Mouse (Mus musculus) granulocyte monocyte progenitor cell, adult 5-6 weeks (primary cell): Measurements from ENCODE around the gene Senp6. TPM values are rescaled to one million over a fixed set of nuclear protein-coding genes. Genes with fewer than 3 reads are reported as not detected.

ENCODE experiments used
- ATAC-seq: replicated peaks from 2 replicates; pipeline ENCODE4 v1.8.0; 2016; ENCODE audit warnings: mild to moderate bottlenecking, moderate TSS enrichment, inconsistent platforms; ENCODE audit not compliant: poor library complexity, severe bottlenecking
- total RNA-seq, 2 experiments: library from RNA; stranded (forward) in 1 of 2; stranded (reverse) in 1 of 2; fragments of 200-712, 200-1000 nt in 1 of 2; fragments of >200 nt in 1 of 2; fragmentation: Nextera tagmentation in 1 of 2; gene quantifications; 2 replicates each; pipeline ENCODE4 v1.2.3; 2014 to 2017

Gene Senp6
- total RNA-seq, 2 experiments from 2014 or later: 111 to 186 TPM

DNA sequence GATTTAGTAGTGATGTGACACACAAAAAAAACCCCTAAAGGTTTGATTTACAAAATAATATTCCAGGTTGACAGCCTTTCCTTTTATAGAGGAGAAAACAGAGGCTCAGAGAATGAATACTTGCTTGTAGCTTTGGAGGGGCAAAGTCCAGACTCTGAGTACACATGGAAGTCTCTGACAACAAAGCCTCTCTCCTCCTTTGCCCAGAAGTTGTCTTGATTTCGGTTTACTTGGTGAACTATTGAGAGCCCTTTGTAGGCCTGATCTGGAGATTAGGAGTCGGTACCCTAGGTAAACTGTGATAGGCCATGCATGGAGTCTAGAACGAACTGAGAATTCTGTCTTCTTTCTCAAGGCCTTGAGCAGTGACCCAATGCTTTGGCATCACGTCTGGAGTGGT, 100.4 kb downstream of the Senp6 start:
- no peak for ATAC-seq

DNA sequence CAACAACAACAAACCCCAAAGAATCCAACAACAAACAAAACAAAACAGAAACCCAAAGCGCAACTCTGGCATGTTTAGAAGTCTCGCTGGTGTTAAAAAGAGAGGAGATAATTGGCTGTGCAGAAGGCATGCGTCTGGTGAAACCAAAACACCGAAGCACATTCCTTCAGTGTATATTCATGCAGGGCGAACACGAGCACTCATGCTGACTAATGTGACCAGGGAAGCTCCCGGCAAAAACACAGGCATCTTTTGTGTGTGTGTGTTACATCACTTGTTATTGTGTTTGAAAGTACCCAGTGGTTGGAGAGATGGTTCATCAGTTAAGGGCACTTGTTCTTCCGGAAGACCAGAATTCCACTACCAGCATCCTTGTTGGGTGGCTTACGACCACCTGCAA, 102.8 kb downstream of the Senp6 start:
- no peak for ATAC-seq

DNA sequence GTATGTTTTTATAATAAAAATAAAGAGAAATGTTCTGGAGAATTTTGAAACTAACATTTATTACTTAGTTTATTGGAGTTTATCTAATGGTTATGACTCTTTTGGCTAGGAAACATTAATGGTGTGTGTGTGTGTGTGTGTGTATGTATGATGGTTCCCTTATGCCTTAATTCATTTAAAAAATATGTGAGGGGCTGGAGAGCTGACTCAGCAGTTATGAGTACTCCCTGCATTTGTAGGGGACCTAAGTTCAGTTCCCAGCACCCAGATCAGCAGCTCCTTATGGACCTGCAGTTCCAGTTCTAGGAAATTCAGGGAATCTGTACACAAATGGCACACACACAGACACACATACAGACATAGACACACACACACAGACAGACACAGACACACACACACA, 104.5 kb downstream of the Senp6 start:
- no peak for ATAC-seq

DNA sequence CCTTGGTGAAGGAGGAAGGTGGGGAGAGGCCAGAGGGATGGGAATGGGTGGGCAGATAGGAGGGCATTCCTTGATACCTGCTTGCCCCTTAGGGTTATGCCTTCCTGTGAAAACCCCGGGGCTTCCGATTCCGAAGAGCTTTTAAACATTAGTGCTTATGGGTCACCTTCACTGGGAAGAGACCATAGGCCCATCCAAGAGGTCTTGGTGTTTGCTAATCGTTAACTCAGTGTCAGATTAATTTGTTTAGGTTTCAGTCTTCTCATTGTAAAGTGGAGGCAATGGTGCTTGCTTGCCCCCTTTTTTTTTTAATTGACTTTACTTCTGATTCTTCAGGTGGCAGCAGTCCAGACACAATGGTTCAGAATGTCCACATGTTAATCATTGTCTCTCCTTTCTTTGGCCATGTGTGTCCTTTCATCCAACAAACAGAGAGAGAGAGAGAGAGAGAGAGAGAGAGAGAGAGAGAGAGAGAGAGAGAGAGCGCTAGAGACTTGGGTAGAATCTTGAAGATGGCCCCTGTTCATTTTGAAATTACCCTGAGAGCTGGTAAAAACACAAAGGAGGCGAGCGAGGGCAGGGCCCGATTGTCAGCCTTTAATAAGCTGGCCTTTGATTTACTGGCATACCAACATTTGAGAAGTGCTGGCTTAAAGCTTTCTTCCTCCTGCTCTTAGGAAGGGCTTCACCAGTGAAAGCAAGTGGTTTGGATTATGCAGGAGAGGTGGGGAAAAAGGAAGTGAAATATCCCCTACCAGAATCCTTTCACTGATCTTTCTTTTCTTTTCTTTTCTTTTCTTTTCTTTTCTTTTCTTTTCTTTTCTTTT, 105.9 kb downstream of the Senp6 start:
- ATAC-seq: no peak

DNA sequence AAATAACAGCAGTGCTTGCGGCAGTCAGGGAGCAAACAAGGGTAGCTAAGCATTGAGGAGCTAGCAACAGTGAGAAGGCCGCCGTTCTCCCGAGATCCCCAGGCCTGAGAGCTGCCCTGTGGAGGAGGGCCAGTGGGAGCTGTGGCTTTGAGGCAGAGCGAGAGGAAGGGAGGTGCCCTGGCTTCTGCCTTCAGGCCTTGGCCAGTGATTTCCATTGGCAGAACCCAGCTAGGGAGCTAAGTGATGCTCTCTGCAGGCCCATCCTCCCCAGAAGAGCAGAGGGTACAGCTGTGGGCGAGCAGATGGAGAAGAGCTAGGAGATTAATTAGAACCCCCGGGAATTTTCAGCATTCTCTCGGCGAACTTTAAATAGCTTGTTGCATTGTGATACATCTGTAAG, 106.9 kb downstream of the Senp6 start:
- no peak for ATAC-seq

DNA sequence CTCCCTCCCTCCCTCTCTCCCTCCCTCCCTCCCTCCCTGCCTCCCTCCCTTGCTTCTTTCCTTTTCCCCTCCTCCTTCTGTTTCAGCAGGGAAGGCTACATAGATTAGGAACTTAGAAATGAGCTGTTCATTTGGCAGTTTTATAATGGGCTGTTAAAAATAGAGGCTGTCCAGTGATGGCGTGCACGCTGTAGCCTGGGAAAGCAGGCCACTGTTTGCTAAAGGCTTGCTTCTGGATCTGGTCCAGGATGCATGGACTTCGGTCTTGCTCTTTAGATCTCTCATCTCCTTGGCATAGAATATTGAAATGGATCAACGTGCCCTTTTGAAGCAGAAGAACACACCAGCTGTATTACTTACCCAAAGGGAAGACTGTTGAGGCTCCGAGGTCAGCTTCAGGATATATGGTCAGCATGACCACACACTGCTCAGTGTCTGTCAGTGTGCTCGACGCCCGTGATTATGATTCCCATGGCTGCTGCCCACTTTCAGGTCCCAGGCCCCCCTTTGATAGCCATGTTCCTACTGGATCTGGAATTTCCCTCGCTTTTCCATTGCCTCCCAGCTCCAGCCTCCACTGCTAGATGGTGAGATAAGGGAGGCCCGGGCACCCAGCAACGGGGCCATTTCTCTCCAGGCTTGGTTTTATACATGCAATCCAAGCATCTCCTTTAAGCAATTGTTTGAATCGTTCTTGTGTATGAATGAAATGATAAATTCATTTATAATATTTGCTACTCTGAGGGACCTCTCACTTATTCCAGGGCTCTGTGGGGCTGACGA, 110.2 kb downstream of the Senp6 start:
- ATAC-seq: no peak

DNA sequence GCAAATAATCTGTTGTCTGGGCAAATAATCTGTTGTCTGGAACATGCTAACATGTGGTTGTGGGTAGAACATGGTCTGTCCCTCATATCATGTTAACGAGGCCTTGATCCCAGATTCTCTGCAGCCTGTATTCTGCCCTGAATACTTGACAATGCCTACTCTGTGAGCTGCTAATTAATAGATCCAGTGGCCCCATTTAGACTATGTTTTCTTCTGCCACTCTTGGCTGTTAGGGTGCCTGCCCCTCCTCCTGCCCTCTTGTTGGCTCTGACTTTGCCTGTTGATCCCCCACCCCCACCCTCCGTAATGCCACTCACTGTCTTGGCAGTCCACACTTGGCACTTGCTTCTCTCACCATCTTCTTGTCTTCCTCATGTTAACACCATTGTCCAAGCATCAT, 112.0 kb downstream of the Senp6 start:
- no peak for ATAC-seq

DNA sequence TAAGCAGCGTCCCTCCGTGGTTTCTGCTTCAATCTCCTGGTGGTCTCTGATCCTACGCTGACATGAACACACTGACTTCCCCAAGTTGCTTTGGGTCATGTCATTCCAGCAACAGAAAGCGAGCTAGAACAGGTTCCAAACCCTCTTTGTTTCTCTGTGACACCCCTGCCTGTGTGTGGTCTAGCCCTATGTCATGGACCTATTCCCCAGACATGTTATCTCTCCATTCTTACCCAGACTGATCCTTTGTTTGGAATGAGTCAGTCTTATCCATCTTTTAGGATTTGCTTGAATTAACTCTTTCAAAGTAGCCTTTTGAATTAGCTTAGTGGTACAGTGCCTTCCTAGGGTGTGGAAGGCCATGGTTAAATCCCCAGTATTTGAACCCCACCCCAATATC, 113.0 kb downstream of the Senp6 start:
- ATAC-seq: no peak

DNA sequence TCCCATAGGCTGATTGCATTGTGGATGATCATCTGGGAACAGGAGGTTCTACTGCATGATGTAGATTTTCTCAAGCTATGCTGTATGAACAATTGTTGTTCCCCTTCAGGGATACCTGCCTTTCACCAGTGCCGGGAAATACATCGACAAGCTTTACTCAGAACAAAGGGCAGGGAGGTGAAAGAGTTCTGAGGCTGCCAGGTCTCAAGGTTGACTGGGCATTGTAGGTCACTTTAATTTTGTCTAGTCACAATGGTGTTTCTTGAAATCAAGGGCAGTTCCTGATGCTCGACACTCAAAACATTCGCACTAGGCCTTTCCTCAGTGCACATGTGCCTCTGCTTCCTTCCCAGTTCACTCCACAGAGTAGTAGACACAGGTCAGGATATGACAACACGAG, 114.1 kb downstream of the Senp6 start:
- no peak for ATAC-seq

DNA sequence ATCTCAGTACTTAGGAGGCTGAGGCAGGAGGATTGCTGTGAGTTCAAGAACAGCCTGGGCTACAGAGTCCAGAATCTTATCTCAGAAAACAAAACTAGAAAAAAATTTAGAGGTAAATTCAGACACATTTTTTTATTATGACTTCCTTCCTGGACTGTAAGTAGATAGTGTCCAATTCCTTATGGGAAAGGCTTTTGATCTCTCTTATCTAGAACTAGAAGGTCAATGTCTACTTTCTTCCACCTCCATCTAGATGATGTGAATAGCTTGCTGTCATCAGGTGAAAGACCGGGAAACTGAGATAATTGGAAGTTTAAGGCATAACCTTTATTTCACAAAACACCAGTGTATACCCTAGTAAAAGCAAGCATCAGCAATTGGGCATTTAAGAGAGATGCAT, 115.0 kb downstream of the Senp6 start:
- ATAC-seq: no peak

DNA sequence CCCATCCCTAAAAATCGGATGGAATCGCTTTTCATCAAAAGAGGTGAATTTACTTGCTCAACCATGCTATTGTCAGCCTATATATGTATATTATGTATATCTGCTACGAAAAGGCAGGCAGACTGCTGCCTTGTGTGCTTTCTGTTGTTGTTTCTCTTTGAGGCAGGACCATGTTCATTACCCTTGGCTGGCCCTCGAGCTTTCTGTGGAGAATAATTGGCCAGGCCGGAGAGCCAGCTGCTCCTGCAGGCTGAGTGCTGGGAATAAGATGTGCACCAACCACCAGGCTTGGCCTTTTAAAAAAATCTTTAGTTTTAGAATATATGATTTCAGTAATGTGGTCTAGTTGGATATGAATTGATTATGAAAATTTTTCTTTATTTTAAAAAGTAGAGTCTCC, 117.4 kb downstream of the Senp6 start:
- no peak for ATAC-seq

DNA sequence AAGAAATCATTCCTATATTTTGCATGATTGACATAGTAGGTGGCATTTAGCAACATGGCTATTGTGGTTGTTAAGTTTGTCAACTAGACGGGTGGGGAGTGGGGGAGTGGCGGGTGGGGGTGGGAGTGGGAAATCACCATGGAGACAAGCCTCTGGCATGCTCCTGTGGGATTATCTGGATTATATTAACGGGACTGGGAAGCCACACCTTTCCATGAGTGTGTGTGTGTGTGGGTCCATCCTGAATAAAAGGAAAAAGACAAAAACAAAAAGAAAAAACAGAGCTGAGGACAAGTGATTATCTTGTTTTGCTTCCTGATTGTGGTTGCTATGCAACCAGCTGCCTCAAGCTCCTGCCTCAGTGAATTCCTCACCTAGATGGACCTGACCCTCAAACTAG, 119.0 kb downstream of the Senp6 start:
- ATAC-seq: no peak

DNA sequence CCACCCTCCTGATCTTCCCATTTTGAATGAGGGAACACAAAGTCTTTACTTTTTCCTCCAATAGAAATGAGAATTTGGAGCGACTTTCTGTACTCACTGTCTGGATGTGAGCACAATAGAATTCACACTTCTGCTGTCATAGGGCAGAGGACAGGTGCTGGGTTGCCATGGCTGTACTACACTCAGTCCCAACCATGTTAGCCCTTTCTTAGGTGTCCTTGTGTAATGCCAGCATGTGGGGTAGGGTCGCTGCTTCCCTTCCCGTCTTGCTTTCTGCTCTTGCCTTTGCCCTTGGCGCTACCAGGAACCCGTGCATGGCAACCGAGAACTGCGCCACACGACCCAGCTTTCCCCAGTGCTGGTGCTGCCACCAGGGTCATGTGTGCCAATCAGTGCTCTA, 120.0 kb downstream of the Senp6 start:
- no peak for ATAC-seq

DNA sequence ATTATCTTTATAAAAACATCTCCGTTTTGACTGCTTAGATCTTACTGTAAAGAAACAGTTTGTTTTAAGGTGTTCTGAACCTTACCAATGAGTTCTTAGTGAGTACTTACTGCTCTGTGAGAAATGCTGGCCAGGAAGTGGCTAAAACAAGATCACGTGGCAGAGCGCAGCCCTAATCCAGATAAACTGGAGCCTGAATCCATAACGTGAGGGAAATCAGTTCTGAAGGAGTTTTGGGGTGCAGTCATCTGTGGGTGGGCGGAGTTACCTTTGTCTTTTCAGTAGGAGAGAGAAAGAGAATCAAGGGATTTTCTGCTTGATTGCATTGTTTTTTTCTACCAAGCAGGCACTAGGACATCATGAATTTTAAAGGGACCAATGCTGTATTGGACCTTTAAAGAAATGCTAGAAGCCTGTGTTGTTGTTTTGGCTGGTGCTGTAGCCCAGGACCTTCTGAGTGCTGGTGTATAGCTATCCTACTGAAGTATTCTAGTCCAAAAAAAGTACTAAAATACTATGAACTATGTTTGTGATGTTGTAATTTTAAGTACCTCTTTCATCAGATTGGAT, 121.7 kb downstream of the Senp6 start:
- no peak for ATAC-seq

DNA sequence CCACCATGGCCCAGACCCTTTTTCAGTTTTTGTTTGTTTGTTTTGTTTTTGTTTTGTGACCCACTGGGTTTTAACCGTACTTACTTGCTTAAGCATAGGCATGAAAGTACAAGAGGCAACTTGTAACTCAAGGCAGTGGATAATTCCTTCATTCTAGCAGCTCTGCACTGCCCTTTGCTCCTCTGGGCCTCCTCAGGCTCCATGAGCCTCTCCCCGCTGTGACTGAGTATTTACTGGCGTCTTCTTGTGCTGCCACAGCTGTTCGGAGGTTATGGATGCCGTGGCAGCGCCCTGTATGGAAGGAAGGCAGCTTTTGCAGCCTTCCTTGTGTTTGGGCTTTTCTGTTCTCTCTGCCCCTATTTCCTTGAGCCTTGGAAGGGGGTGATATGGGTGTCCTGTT, 124.5 kb downstream of the Senp6 start:
- ATAC-seq: no peak

DNA sequence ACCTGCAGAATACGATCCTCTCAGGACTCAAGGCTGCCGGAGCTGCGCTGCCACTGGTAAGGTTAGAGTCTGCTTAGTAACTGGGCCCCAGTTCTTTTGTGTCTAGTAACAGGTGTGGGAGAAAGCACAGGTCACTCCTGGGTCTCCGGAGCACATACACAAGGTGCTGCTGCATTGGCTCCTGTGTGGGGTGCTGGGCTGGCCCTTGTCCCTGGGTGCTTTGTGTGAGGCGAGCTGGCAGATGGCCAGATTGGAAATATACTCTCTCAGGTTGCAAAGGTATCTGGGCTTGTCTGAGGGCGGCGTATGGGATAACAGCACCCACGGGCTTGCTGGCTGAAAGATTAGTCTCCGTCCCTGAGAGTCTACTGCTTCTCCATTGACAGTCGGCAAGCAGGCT, 125.6 kb downstream of the Senp6 start:
- ATAC-seq: no peak

DNA sequence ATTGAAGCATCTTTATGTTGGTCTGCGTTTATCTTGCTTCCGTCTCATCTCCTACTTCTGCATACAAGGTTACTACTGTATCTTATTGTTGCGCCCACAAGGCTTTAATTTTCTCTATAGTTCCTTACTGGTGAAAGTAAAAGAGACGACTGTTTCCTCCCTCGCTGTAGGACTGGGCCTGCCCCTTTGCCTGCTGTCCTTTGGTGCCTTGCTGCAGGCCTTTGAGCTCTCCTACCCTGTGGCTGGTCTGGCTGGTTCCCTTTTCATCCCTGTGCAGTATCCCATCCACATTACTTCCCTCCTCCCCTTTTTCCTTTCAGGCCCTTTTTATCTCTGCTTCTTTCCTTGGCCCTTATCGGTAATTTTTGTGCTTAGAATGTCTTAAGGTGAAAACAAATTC, 127.7 kb downstream of the Senp6 start:
- no peak for ATAC-seq

Other genes starting within 250 kb of the Senp6 start
- 1.1 and 2.1 TPM in 2 replicates for gene Filip1, start 54.1 kb upstream of the Senp6 start, total RNA-seq (2014; fragmentation: Nextera tagmentation)
- gene Filip1, start 54.1 kb upstream of the Senp6 start, total RNA-seq (2017): 0.69 and 1.1 TPM in 2 replicates
- gene Myo6, start 98.1 kb downstream of the Senp6 start, total RNA-seq (2014; fragmentation: Nextera tagmentation): 0.24 TPM in 1 of 2 replicates, not detected in the other
- gene Myo6, start 98.1 kb downstream of the Senp6 start, total RNA-seq (2017): 0.10 and 0.47 TPM in 2 replicates